In the genomic region with DNA sequence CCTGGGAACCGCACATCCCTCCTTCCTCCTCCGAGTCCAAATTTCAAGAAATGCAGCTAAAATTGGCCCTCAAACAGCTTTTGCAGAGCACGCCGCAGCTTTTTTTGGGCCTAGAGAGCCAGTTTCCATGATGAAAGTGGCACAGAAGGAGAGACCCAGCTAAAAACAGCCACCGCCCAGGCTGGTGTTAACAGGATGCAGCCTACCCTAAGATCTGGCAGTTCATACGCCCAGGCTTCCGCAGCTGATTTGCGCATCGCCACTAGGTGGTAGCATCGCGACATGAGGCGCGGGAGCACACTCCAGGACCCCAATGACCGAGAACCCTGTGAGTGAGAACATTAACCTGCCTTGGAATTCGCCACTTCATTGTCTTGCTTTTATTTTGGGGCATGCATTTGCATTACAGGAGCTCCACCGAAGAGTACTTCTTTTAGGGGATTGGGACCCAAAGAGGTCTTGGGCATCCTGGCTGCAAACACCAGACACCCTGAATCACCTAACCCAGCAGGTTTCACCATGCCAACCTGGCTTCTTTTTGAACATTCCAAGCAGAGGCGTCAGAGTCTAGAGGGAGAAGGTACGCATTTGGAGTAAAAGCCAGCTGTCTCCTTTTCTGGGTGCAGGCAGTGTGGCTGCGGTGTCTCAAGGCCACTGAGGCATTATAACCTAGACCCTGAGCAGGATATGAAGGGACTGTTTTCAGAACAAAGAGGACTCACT, we compare ENCODE assay signal across 8 mouse cellular contexts.
A peak's percentile ranks its signal among the peaks of the same experiment; 100 is the strongest.
DNase-seq lines count a peak whose midpoint lies in the region; ATAC-seq and TF ChIP-seq lines count a peak whose summit lies in the region.

No protein-coding gene starts in this region.

- no peaks in the 10 kb centered on the region; the same call in 1 of the 2 replicates for H3K27me3 ChIP-seq in heart, embryonic 12.5 days (replicated peaks)
- no peaks in the 10 kb centered on the region for H3K27me3 ChIP-seq in kidney, embryonic 16.5 days (ENCODE audit: insufficient read depth, low read length)
- no peaks in the 10 kb centered on the region for H3K27me3 ChIP-seq in liver, adult 2 months (ENCODE audit: control insufficient read depth, insufficient read depth, low read length)
- no peaks in the 10 kb centered on the region for H3K27me3 ChIP-seq in neural tube, embryonic 14.5 days (ENCODE audit: control insufficient read depth, insufficient read depth, low read length)

- H3K79me2 ChIP-seq in liver, adult 2 months (ENCODE audit: control insufficient read depth, insufficient read depth, low read length), result no peaks in the 10 kb centered on the region

- H3K4me1 ChIP-seq in heart, embryonic 12.5 days (replicated peaks), result no peaks in the 10 kb centered on the region
- no peaks in the 10 kb centered on the region for H3K4me1 ChIP-seq in kidney, embryonic 16.5 days (ENCODE audit: insufficient read depth, low read length)
- no peaks in the 10 kb centered on the region for H3K4me1 ChIP-seq in liver, adult 2 months (ENCODE audit: control insufficient read depth, insufficient read depth, low read length)
- H3K4me1 ChIP-seq in neural tube, embryonic 14.5 days (ENCODE audit: control insufficient read depth, insufficient read depth, low read length), result no peaks in the 10 kb centered on the region

- H3K4me3 ChIP-seq in heart, embryonic 12.5 days, result no peak overlapping the region
- no peak overlapping the region for H3K4me3 ChIP-seq in kidney, embryonic 16.5 days (ENCODE audit: low read length)
- no peak overlapping the region for H3K4me3 ChIP-seq in liver, adult 2 months (ENCODE audit: insufficient read depth, low read depth, low read length)
- H3K4me3 ChIP-seq in neural tube, embryonic 14.5 days (ENCODE audit: low read depth, low read length), result no peak overlapping the region

- WGBS in heart, embryonic 12.5 days, result 18% methylated on average over 19 of the region's 19 CpGs
- WGBS in kidney, embryonic 16.5 days, result 18% methylated on average over 19 of the region's 19 CpGs
- WGBS in liver, adult 2 months, result 22% methylated on average over 19 of the region's 19 CpGs
- WGBS in neural tube, embryonic 14.5 days, result 20% methylated on average over 19 of the region's 19 CpGs

- ATAC-seq in heart, embryonic 12.5 days (ENCODE audit: insufficient number of reproducible peaks, low FRiP score), result peak; percentile 75
- ATAC-seq in kidney, embryonic 16.5 days (ENCODE audit: low FRiP score, low TSS enrichment), result peak; percentile 90
- peak; percentile 94 for ATAC-seq in neural tube, embryonic 14.5 days (ENCODE audit: low read depth)

- H3K4me2 ChIP-seq in heart, embryonic 12.5 days, result no peak overlapping the region
- no peak overlapping the region; the same call in 1 of the 2 replicates for H3K4me2 ChIP-seq in kidney, embryonic 16.5 days (replicated peaks; ENCODE audit: low read depth, low read length)
- no peak overlapping the region for H3K4me2 ChIP-seq in neural tube, embryonic 14.5 days (ENCODE audit: low read depth, low read length)

- no peak for TF ChIP-seq POLR2A in liver, adult 2 months (IDR thresholded peaks at IDR 0.05; ENCODE audit: extremely low read depth, insufficient read depth, low read length)

- no peak overlapping the region for H3K27ac ChIP-seq in heart, embryonic 12.5 days (ENCODE audit: poor library complexity, severe bottlenecking)
- no peak overlapping the region for H3K27ac ChIP-seq in kidney, embryonic 16.5 days (ENCODE audit: low read length)
- no peak overlapping the region for H3K27ac ChIP-seq in liver, adult 2 months (replicated peaks; ENCODE audit: insufficient read depth, low read depth, low read length)
- no peak overlapping the region for H3K27ac ChIP-seq in neural tube, embryonic 14.5 days (ENCODE audit: low read depth, low read length)

- no peak overlapping the region for H3K9ac ChIP-seq in heart, embryonic 12.5 days
- H3K9ac ChIP-seq in kidney, embryonic 16.5 days (replicated peaks; ENCODE audit: low read length), result no peak overlapping the region
- no peak overlapping the region for H3K9ac ChIP-seq in liver, adult 2 months (ENCODE audit: low read depth, low read length)
- no peak overlapping the region for H3K9ac ChIP-seq in neural tube, embryonic 14.5 days (replicated peaks; ENCODE audit: low read depth, low read length)

- peak; percentile 22 for DNase-seq in CD4-positive helper T cell, adult 2 months (ENCODE audit: low read depth, low spot score)
- DNase-seq in brain, adult 2 months (ENCODE audit: low read depth, low spot score), result peak; percentile 96
- DNase-seq in fibroblast of lung, adult 2 months (ENCODE audit: low read depth), result peak; percentile 39
- no peak for DNase-seq in liver, adult 2 months (ENCODE audit: extremely low read depth, low read depth, low spot score)
- DNase-seq in thymus, postnatal 0 days (ENCODE audit: low spot score), result peak; percentile 62

- no peaks in the 10 kb centered on the region for H3K36me3 ChIP-seq in heart, embryonic 12.5 days
- no peaks in the 10 kb centered on the region for H3K36me3 ChIP-seq in kidney, embryonic 16.5 days (ENCODE audit: insufficient read depth, low read length)
- no peaks in the 10 kb centered on the region for H3K36me3 ChIP-seq in liver, adult 2 months (ENCODE audit: control insufficient read depth, insufficient read depth, low read length)
- H3K36me3 ChIP-seq in neural tube, embryonic 14.5 days (ENCODE audit: control insufficient read depth, insufficient read depth, low read length), result no peaks in the 10 kb centered on the region

- peak; percentile 77 for TF ChIP-seq CTCF in liver, adult 2 months (IDR thresholded peaks at IDR 0.05; ENCODE audit: low read depth, low read length)

- H3K9me3 ChIP-seq in heart, embryonic 12.5 days (replicated peaks), result no peaks in the 10 kb centered on the region
- H3K9me3 ChIP-seq in kidney, embryonic 16.5 days (ENCODE audit: low read length), result no peaks in the 10 kb centered on the region
- no peaks in the 10 kb centered on the region for H3K9me3 ChIP-seq in neural tube, embryonic 14.5 days (ENCODE audit: control insufficient read depth, low read length)
